Mouse (Mus musculus) E14TG2a.4 (cell line): ENCODE measurements at regions not wholly inside any gene's neighbourhood (a gene's known extent, or its start where the extent isn't known, plus 50 kb on each side); places are given as distances from the start of the nearest gene placed in this dataset.

Experiments
- H3K27me3 ChIP-seq: 2 replicates; pipeline ENCODE4 v1.6.1; 2014; ENCODE audit warnings: low read length, control low read depth; ENCODE audit not compliant: insufficient read depth
- H3K36me3 ChIP-seq: 2 replicates; pipeline ENCODE4 v1.6.1; 2014; ENCODE audit warnings: low read length, control low read depth; ENCODE audit not compliant: insufficient read depth
- H3K4me1 ChIP-seq: replicated peaks from 2 replicates; pipeline ENCODE4 v1.6.1; 2014; ENCODE audit warnings: low read depth, low read length, control low read depth
- H3K4me3 ChIP-seq: replicated peaks from 2 replicates; pipeline ENCODE4 v1.5.1; 2014; ENCODE audit warnings: mild to moderate bottlenecking, low read length
- H3K9me3 ChIP-seq: 2 replicates; pipeline ENCODE4 v1.6.1; 2014; ENCODE audit warnings: low read length, control low read depth
- CTCF ChIP-seq: conservative IDR thresholded peaks from 2 replicates; pipeline ENCODE4 v1.5.1; 2014; ENCODE audit warnings: low read length
- NANOG ChIP-seq: IDR thresholded peaks from 2 replicates; pipeline ENCODE4 v1.6.1; 2014; ENCODE audit warnings: borderline replicate concordance, low read length, mixed read lengths
- POU5F1 ChIP-seq: IDR thresholded peaks from 2 replicates; pipeline ENCODE4 v1.6.1; 2014; ENCODE audit warnings: low read length, borderline replicate concordance

GRCm38 (mm10) chr9:84894148-84894547 lies 418.4 kb upstream of the Gm11114 start:
- no peaks in the 10 kb centered on the region for H3K4me1 ChIP-seq
- peaks cover 11% of the 10 kb centered on the region for H3K9me3 ChIP-seq
- H3K27me3 ChIP-seq: no peaks in the 10 kb centered on the region
- no peaks in the 10 kb centered on the region for H3K36me3 ChIP-seq
- H3K4me3 ChIP-seq: no peak overlapping the region
- TF ChIP-seq POU5F1 (no peak), CTCF (no peak)

- Histone ChIP-seq H3K27me3 (no peaks in the 10 kb centered on the region), H3K4me3 (no peak overlapping the region), H3K9me3 (0 out of 2 replicates have a peak, but pooled peaks cover 7% of the 10 kb centered on the region), H3K36me3 (no peaks in the 10 kb centered on the region), H3K4me1 (no peaks in the 10 kb centered on the region)
- TF ChIP-seq POU5F1 (no peak), CTCF (no peak), NANOG (no peak)
These were observed 416.5 kb upstream of the Gm11114 start for GRCm38 (mm10) chr9:84896073-84896472.

GRCm38 (mm10) chr9:84900643-84901042 lies 411.9 kb upstream of the Gm11114 start:
- Histone ChIP-seq H3K4me1 (no peaks in the 10 kb centered on the region), H3K27me3 (no peaks in the 10 kb centered on the region), H3K9me3 (no peaks in the 10 kb centered on the region), H3K36me3 (no peaks in the 10 kb centered on the region), H3K4me3 (no peak overlapping the region)
- TF ChIP-seq NANOG: no peak
- no peak for TF ChIP-seq POU5F1
- no peak for TF ChIP-seq CTCF

GRCm38 (mm10) chr9:84906244-84906643 lies 406.3 kb upstream of the Gm11114 start:
- H3K4me3 ChIP-seq: no peak overlapping the region
- TF ChIP-seq POU5F1 (no peak), CTCF (no peak), NANOG (no peak)
- H3K27me3 ChIP-seq: no peaks in the 10 kb centered on the region
- no peaks in the 10 kb centered on the region for H3K4me1 ChIP-seq
- H3K9me3 ChIP-seq: no peaks in the 10 kb centered on the region
- H3K36me3 ChIP-seq: no peaks in the 10 kb centered on the region

- Histone ChIP-seq H3K4me1 (no peaks in the 10 kb centered on the region), H3K27me3 (no peaks in the 10 kb centered on the region), H3K4me3 (no peak overlapping the region), H3K9me3 (no peaks in the 10 kb centered on the region), H3K36me3 (no peaks in the 10 kb centered on the region)
- TF ChIP-seq POU5F1 (no peak), NANOG (no peak), CTCF (no peak)
These were observed 399.3 kb upstream of the Gm11114 start for GRCm38 (mm10) chr9:84913321-84913720.

GRCm38 (mm10) chr9:84922306-84922705 lies 390.3 kb upstream of the Gm11114 start:
- H3K9me3 ChIP-seq: no peaks in the 10 kb centered on the region
- H3K27me3 ChIP-seq: no peaks in the 10 kb centered on the region
- TF ChIP-seq POU5F1: no peak
- TF ChIP-seq NANOG: no peak
- no peaks in the 10 kb centered on the region for H3K36me3 ChIP-seq
- no peaks in the 10 kb centered on the region for H3K4me1 ChIP-seq
- no peak overlapping the region for H3K4me3 ChIP-seq

GRCm38 (mm10) chr9:84923966-84924365 lies 388.6 kb upstream of the Gm11114 start:
- no peak overlapping the region for H3K4me3 ChIP-seq
- no peak for TF ChIP-seq CTCF
- no peak for TF ChIP-seq NANOG
- no peak for TF ChIP-seq POU5F1
- no peaks in the 10 kb centered on the region for H3K36me3 ChIP-seq
- no peaks in the 10 kb centered on the region for H3K9me3 ChIP-seq
- no peaks in the 10 kb centered on the region for H3K27me3 ChIP-seq
- H3K4me1 ChIP-seq: no peaks in the 10 kb centered on the region

GRCm38 (mm10) chr9:84936291-84937055 lies 376.1 kb upstream of the Gm11114 start:
- Histone ChIP-seq H3K4me1 (no peaks in the 10 kb centered on the region; the same call in 1 of the 2 replicates), H3K27me3 (no peaks in the 10 kb centered on the region), H3K4me3 (no peak overlapping the region), H3K9me3 (no peaks in the 10 kb centered on the region), H3K36me3 (no peaks in the 10 kb centered on the region)
- no peak for TF ChIP-seq CTCF
- no peak for TF ChIP-seq POU5F1
- no peak for TF ChIP-seq NANOG
